Mouse (Mus musculus): Measurements from ENCODE around the gene Tdp2.
"Not testable (repeated sequence)": the region's sequence is repeated elsewhere in the genome, so short reads cannot be mapped to it uniquely, and the experiment has no call there.

Gene Tdp2

GRCm38 (mm10) chr13:24814616-24815015 lies 16.9 kb upstream of the Tdp2 start:
- CTCF ChIA-PET = interaction anchor here in 1 of 4 experiments (1.1 kb wide), 1 partner anchor 48 kb away, joined by 4 read pairs; no protein-coding TSS in a partner anchor
- POLR2A ChIA-PET = interaction anchor here in 2 of 4 experiments (1.0 to 13.9 kb wide), 14 partner anchors 9 to 372 kb away, joined by 3 to 200 read pairs (median 8); partner anchors contain the start of genes Aldh5a1 (in 1 of the 2), D130043K22Rik (in 1 of the 2) and Tdp2 (in 1 of the 2)

- ChIA-PET POLR2A (interaction anchor here (0.6 to 13.9 kb wide), 50 partner anchors 8 to 1075 kb away, joined by 3 to 200 read pairs (median 4); partner anchors contain the start of genes Gmnn (in 2 of the 4), Aldh5a1 (in 1 of the 4), D130043K22Rik (in 1 of the 4) and Hist1h1a (in 1 of the 4)), CTCF (interaction anchor here in 2 of 4 experiments (0.6 to 0.7 kb wide), 2 partner anchors 224 to 400 kb away, joined by 5 to 6 read pairs; no protein-coding TSS in a partner anchor)
These were observed 15.1 kb upstream of the Tdp2 start for GRCm38 (mm10) chr13:24816125-24817092.

- POLR2A ChIA-PET = interaction anchor here in 1 of 4 experiments (13.9 kb wide), 1 partner anchor 19 kb away, joined by 200 read pairs; the partner anchor contains the start of genes D130043K22Rik and Tdp2
- CTCF ChIA-PET = no interaction called here
These were observed 11.5 kb upstream of the Tdp2 start for GRCm38 (mm10) chr13:24819931-24820330.

GRCm38 (mm10) chr13:24822663-24823343 lies 8.7 kb upstream of the Tdp2 start:
- POLR2A ChIA-PET = interaction anchor here in 2 of 4 experiments (0.6 to 13.9 kb wide), 8 partner anchors 9 to 23 kb away, joined by 3 to 200 read pairs (median 6); partner anchors contain the start of genes D130043K22Rik (in 1 of the 2) and Tdp2 (in 1 of the 2)

GRCm38 (mm10) chr13:24824647-24825046 lies 6.8 kb upstream of the Tdp2 start:
- ChIA-PET CTCF (interaction anchor here in 1 of 4 experiments (1.1 kb wide), 1 partner anchor 111 kb away, joined by 4 read pairs; no protein-coding TSS in a partner anchor), POLR2A (interaction anchor here in 3 of 4 experiments (0.6 to 13.9 kb wide), 13 partner anchors 8 to 109 kb away, joined by 3 to 200 read pairs (median 5); partner anchors contain the start of genes D130043K22Rik (in 1 of the 3) and Tdp2 (in 1 of the 3))

More at GRCm38 (mm10) chr13:24822663-24823343, 8.7 kb upstream of the Tdp2 start:
- CTCF ChIA-PET = no interaction called here

- ChIA-PET POLR2A (interaction anchor here in 2 of 4 experiments (0.9 to 13.9 kb wide), 9 partner anchors 9 to 38 kb away, joined by 3 to 200 read pairs (median 6); partner anchors contain the start of genes D130043K22Rik (in 1 of the 2) and Tdp2 (in 1 of the 2)), CTCF (no interaction called here)
These were observed 5.9 kb upstream of the Tdp2 start for GRCm38 (mm10) chr13:24825587-24825986.

GRCm38 (mm10) chr13:24826116-24826515 lies 5.4 kb upstream of the Tdp2 start:
- CTCF ChIA-PET = no interaction called here
- POLR2A ChIA-PET = interaction anchor here in 3 of 4 experiments (0.5 to 13.9 kb wide), 9 partner anchors 8 to 127 kb away, joined by 3 to 200 read pairs (median 4); partner anchors contain the start of genes D130043K22Rik (in 1 of the 3) and Tdp2 (in 1 of the 3)

- ChIA-PET POLR2A (interaction anchor here in 1 of 4 experiments (1.4 to 2.3 kb wide), 2 partner anchors 15 to 30 kb away, joined by 5 to 9 read pairs; no protein-coding TSS in a partner anchor), CTCF (no interaction called here)
These were observed 625 bp upstream of the Tdp2 start for GRCm38 (mm10) chr13:24830756-24831352.

- POLR2A ChIA-PET = interaction anchor here (0.6 to 14.8 kb wide), 27 partner anchors 8 to 270 kb away, joined by 3 to 200 read pairs (median 4); partner anchors contain the start of genes D130043K22Rik (in 2 of the 4), Aldh5a1 (in 1 of the 4) and Gmnn (in 1 of the 4)
- CTCF ChIA-PET = interaction anchor here in 1 of 4 experiments (0.6 kb wide), 1 partner anchor 101 kb away, joined by 4 read pairs; no protein-coding TSS in a partner anchor
These were observed 792 bp downstream of the Tdp2 start for GRCm38 (mm10) chr13:24832131-24832810.

GRCm38 (mm10) chr13:24832811-24833155 lies 1.3 kb downstream of the Tdp2 start:
- CTCF ChIA-PET = no interaction called here
- POLR2A ChIA-PET = interaction anchor here (0.6 to 14.8 kb wide), 25 partner anchors 10 to 119 kb away, joined by 3 to 200 read pairs (median 4); partner anchors contain the start of genes D130043K22Rik (in 2 of the 4), Aldh5a1 (in 1 of the 4) and Gmnn (in 1 of the 4)

- POLR2A ChIA-PET = interaction anchor here in 3 of 4 experiments (0.7 to 14.8 kb wide), 15 partner anchors 9 to 1254 kb away, joined by 3 to 200 read pairs (median 4); partner anchors contain the start of gene D130043K22Rik (in 1 of the 3)
- CTCF ChIA-PET = not testable (repeated sequence)
These were observed 6.3 kb downstream of the Tdp2 start for GRCm38 (mm10) chr13:24837765-24838164.

GRCm38 (mm10) chr13:24839831-24840230 lies 8.4 kb downstream of the Tdp2 start:
- ChIA-PET CTCF (interaction anchor here in 1 of 4 experiments (1.2 kb wide), 1 partner anchor 23 kb away, joined by 3 read pairs; no protein-coding TSS in a partner anchor), POLR2A (interaction anchor here in 3 of 4 experiments (0.5 to 14.8 kb wide), 26 partner anchors 8 to 148 kb away, joined by 3 to 200 read pairs (median 4); partner anchors contain the start of genes Acot13 (in 1 of the 3), Aldh5a1 (in 1 of the 3), Gmnn (in 1 of the 3) and Tdp2 (in 1 of the 3))

- POLR2A ChIA-PET = interaction anchor here (0.6 to 14.8 kb wide), 9 partner anchors 19 to 1049 kb away, joined by 3 to 200 read pairs (median 3); no protein-coding TSS in a partner anchor
- CTCF ChIA-PET = no interaction called here
These were observed 10.2 kb downstream of the Tdp2 start for GRCm38 (mm10) chr13:24841702-24842101.

GRCm38 (mm10) chr13:24844983-24845955 lies 13.8 kb downstream of the Tdp2 start, which contains the start of gene D130043K22Rik:
TSS of gene D130043K22Rik (plus strand) at chr13:24845135.
- CTCF ChIA-PET = interaction anchor here in 2 of 4 experiments (0.6 to 0.8 kb wide), 3 partner anchors 31 to 92 kb away, joined by 3 read pairs; no protein-coding TSS in a partner anchor
- POLR2A ChIA-PET = interaction anchor here in 3 of 4 experiments (0.6 to 14.8 kb wide), 11 partner anchors 8 to 279 kb away, joined by 3 to 200 read pairs (median 5); no protein-coding TSS in a partner anchor

GRCm38 (mm10) chr13:24849318-24849717 lies 17.8 kb downstream of the Tdp2 start:
- ChIA-PET CTCF (interaction anchor here in 2 of 4 experiments (1.2 to 1.7 kb wide), 2 partner anchors 13 kb away, joined by 3 to 4 read pairs; no protein-coding TSS in a partner anchor), POLR2A (interaction anchor here in 2 of 4 experiments (1.1 to 2.4 kb wide), 9 partner anchors 9 to 71 kb away, joined by 3 to 12 read pairs (median 4); no protein-coding TSS in a partner anchor)

Data from embryonic stem cell, embryonic (primary cell).